Mouse (Mus musculus) heart, adult 2 months (tissue): Measurements from ENCODE around the gene Hgd. TPM values are rescaled to one million over a fixed set of nuclear protein-coding genes. Genes with fewer than 3 reads are reported as not detected.

Source experiments
- DNase-seq, 2 experiments: peaks; one replicate each; pipeline ENCODE4 v3.0.0; 2021
- H3K27ac ChIP-seq: fragments of 200-600 bp; 2 replicates; pipeline ENCODE4 v1.8.1; 2022
- H3K27me3 ChIP-seq: fragments of 200-500 bp; 2 replicates; pipeline ENCODE4 v1.6.1; 2012; ENCODE audit warnings: mild to moderate bottlenecking, low read length, inconsistent platforms, mixed read lengths; ENCODE audit not compliant: control insufficient read depth, insufficient read depth
- H3K36me3 ChIP-seq: fragments of 200-500 bp; 2 replicates; pipeline ENCODE4 v1.6.1; 2012; ENCODE audit warnings: low read length, inconsistent platforms; ENCODE audit not compliant: control insufficient read depth, insufficient read depth
- H3K4me1 ChIP-seq: fragments of 200-500 bp; 2 replicates; pipeline ENCODE4 v1.6.1; 2011; ENCODE audit warnings: low read length; ENCODE audit not compliant: control insufficient read depth, insufficient read depth
- H3K4me3 ChIP-seq: fragments of 200-600 bp; 2 replicates; pipeline ENCODE4 v1.8.1; 2022
- H3K79me2 ChIP-seq: fragments of 200-500 bp; replicated peaks from 2 replicates; pipeline ENCODE4 v1.6.1; 2012; ENCODE audit warnings: mild to moderate bottlenecking, inconsistent platforms, low read length, moderate library complexity, mixed read lengths; ENCODE audit not compliant: control insufficient read depth, insufficient read depth
- H3K9ac ChIP-seq: fragments of 200-500 bp; 2 replicates; pipeline ENCODE4 v1.6.1; 2012; ENCODE audit warnings: low read depth, mild to moderate bottlenecking, control low read depth, inconsistent platforms, low read length, mixed read lengths
- CTCF ChIP-seq: fragments of 200-600 bp; IDR thresholded peaks from 2 replicates; pipeline ENCODE4 v1.8.1; 2022; ENCODE audit warnings: antibody characterized with exemption, mild to moderate bottlenecking, moderate library complexity
- EP300 ChIP-seq: fragments of 200-500 bp; IDR thresholded peaks from 2 replicates; pipeline ENCODE4 v1.6.1; 2011; ENCODE audit warnings: low read depth, low read length, control low read depth; ENCODE audit not compliant: insufficient read depth
- POLR2A ChIP-seq: fragments of 200-500 bp; IDR thresholded peaks from 2 replicates; pipeline ENCODE4 v1.6.1; 2011; ENCODE audit warnings: mild to moderate bottlenecking, low read depth, low read length, control low read depth; ENCODE audit not compliant: insufficient read depth
- WGBS: fragments of 180-500 bp; shearing (Covaris S2); methylation state at CpG from one replicate; pipeline ENCODE4 v1.1.7; 2018; 5-methylcytosine and 5-hydroxymethylcytosine counted together
- intact Hi-C: fragments of 180-260 bp; cut with DNase I; formaldehyde crosslinking; loops from one replicate; pipeline ENCODE4 v1.15.1; 2025
- polyA plus RNA-seq: library from polyadenylated mRNA; depleted of rRNA; stranded (reverse); fragments of >200 nt; gene quantifications from 2 replicates; pipeline ENCODE4 v1.2.3, GENCODE M21; 2012
- total RNA-seq, 2 experiments: library from RNA; stranded (reverse); gene quantifications; 2 replicates each; pipeline ENCODE4 v1.2.3; 2021

The Hgd gene
- total and polyA plus RNA-seq, 3 experiments = 0.08 TPM; not detected in 2

DNA sequence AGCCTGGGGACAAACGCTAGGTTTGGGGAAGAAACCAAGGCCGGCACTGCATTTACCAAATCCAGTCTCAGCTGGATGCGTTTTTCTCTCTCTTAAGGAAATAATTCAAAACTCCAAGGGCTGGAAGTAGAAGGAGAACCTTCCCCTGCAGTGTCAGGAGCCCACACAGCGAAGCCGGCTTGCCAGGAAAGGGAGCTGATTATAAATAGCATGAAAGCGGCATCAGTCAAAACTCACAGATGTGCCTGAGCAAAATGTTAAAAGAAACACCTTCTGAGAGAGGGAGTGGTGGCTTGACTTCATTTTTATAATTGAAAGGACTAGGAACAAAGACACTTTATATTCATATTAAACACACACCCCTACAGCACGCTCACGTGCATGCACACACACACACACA, 30.4 kb downstream of the Hgd start:
- intact Hi-C loops = no loop called here
- Histone ChIP-seq H3K9ac (no peak overlapping the region), H3K4me1 (no peaks in the 10 kb centered on the region), H3K79me2 (no peaks in the 10 kb centered on the region), H3K4me3 (no peak overlapping the region), H3K36me3 (no peaks in the 10 kb centered on the region), H3K27me3 (no peaks in the 10 kb centered on the region), H3K27ac (no peak overlapping the region)
- no peak for DNase-seq
- TF ChIP-seq POLR2A (no peak), EP300 (no peak), CTCF (no peak)
- 75% methylated on average over 8 of the region's 8 CpGs for WGBS

DNA sequence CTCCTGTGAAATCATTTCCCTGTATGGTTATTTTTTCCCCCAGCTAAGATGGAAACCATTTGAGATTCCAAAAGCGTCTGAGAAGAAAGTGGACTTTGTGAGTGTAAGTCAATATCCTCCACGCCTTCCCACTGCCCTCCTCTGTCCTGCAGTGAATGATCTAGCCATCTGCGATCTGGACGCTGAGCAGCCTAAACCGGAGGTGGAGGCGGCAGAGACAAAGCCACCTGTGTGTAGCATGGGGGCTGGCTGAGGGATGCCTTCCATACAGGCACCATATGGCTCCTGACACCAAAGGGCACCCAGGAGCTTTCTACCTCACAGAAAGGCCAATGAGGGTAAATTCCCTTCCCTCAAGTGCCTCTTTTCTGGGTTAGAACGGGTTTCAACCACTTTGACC, 31.1 kb downstream of the Hgd start:
- Histone ChIP-seq H3K4me1 (no peaks in the 10 kb centered on the region), H3K9ac (no peak overlapping the region), H3K27ac (no peak overlapping the region), H3K27me3 (no peaks in the 10 kb centered on the region), H3K36me3 (no peaks in the 10 kb centered on the region), H3K79me2 (no peaks in the 10 kb centered on the region), H3K4me3 (no peak overlapping the region)
- intact Hi-C loops = no loop called here
- WGBS = 87% methylated on average over 7 of the region's 7 CpGs
- no peak for DNase-seq
- TF ChIP-seq EP300 = no peak

DNA sequence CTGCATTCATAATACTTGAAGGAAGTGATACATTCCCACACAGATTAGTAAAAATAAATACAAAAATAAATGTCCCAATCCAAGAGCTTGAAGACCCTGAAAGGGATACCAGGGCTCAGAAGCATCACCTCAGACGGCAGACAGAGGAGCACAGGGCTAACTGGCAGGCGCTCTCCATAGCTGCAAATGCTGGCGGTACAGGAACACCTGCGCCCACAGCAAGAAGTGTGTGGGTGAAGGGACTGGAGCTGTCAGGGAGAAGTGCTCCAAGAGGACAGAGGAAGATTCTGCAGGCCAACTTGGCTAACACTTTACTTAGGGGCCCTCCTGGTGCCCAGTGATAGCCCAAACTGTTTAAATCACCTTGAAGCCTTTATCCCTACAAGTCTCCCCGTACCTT, 32.1 kb downstream of the Hgd start:
- intact Hi-C loops = no loop called here
- DNase-seq = no peak
- TF ChIP-seq POLR2A (no peak), EP300 (no peak), CTCF (no peak)
- Histone ChIP-seq H3K4me1 (no peaks in the 10 kb centered on the region), H3K9ac (no peak overlapping the region), H3K27me3 (no peaks in the 10 kb centered on the region), H3K79me2 (no peaks in the 10 kb centered on the region), H3K36me3 (no peaks in the 10 kb centered on the region), H3K27ac (no peak overlapping the region), H3K4me3 (no peak overlapping the region)
- 94% methylated on average over 5 of the region's 5 CpGs for WGBS

DNA sequence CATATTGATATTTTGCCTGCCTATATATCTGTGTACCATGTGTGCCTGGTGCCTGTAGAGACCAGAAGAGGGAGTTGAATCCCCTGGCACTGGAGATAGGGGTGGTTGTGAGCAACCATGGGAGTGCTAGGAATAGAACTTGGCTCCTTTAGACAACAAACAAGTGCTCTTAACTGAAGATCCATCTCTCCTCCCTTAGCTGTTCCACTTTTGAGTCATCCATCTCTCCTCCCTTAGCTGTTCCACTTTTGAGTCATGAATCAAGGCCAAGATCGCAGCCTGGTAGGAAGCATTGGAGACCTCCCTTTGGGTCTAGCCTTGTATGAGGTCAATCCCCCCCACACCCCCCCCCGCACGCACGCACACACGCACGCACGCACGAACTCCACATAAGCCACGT, 34.6 kb downstream of the Hgd start:
- Histone ChIP-seq H3K4me3 (no peak overlapping the region), H3K27me3 (no peaks in the 10 kb centered on the region), H3K79me2 (no peaks in the 10 kb centered on the region), H3K4me1 (peaks cover 2% of the 10 kb centered on the region; the same call in 1 of the 2 replicates), H3K9ac (no peak overlapping the region), H3K36me3 (no peaks in the 10 kb centered on the region), H3K27ac (no peak overlapping the region)
- TF ChIP-seq POLR2A = no peak
- TF ChIP-seq CTCF = no peak
- no peak for TF ChIP-seq EP300
- intact Hi-C loops = no loop called here
- DNase-seq = no peak
- 90% methylated on average over 9 of the region's 9 CpGs for WGBS

DNA sequence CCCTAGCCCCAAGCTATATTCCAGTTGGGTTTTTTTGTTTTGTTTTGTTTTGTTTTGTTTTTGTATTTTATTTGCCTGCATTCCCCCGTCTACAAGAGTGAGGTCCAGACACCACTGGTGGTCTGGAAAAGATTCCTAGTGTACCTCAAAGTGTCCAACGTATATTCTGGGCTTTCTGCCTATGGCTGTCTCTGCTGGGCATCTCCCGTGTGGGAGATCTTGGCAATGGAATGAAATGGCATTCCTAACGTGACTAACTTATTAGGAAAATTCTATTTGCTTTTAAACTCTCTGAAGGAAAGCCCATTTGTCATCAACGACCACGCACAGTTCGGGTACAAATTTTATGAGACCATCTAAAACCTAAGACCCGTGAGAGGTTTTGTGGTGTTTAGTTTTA, 35.5 kb downstream of the Hgd start:
- Histone ChIP-seq H3K36me3 (no peaks in the 10 kb centered on the region), H3K27me3 (no peaks in the 10 kb centered on the region), H3K4me1 (peaks cover 2% of the 10 kb centered on the region; the same call in 1 of the 2 replicates), H3K27ac (no peak overlapping the region), H3K79me2 (no peaks in the 10 kb centered on the region), H3K9ac (no peak overlapping the region), H3K4me3 (no peak overlapping the region)
- 71% methylated on average over 8 of the region's 8 CpGs for WGBS
- intact Hi-C loops = no loop called here
- no peak for TF ChIP-seq EP300
- no peak for TF ChIP-seq CTCF
- no peak for TF ChIP-seq POLR2A
- DNase-seq = no peak

DNA sequence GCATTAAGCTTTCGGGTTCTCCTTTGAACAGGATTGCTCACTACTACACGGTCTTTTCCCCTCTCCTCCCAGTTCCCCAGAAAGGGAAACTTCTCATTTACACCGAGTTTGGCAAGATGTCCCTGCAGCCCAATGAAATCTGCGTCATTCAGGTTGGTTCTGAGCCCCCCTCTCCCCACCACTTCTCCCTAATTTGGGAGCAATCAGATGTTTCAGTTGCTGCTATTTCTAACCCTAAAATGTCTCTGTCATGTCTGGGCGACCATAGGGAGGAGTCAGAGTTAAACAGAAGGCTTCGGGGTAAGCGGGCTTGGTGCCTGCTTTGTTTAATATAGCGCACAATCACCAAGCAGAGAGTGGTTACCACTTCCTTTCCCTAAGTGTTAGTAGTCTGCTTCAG, 36.2 kb downstream of the Hgd start:
- Histone ChIP-seq H3K36me3 (no peaks in the 10 kb centered on the region), H3K4me1 (peaks cover 2% of the 10 kb centered on the region; the same call in 1 of the 2 replicates), H3K79me2 (no peaks in the 10 kb centered on the region), H3K9ac (no peak overlapping the region), H3K27ac (no peak overlapping the region), H3K27me3 (no peaks in the 10 kb centered on the region), H3K4me3 (no peak overlapping the region)
- TF ChIP-seq EP300 (no peak), CTCF (no peak), POLR2A (no peak)
- intact Hi-C loops = no loop called here
- WGBS = 79% methylated on average over 8 of the region's 8 CpGs
- DNase-seq = no peak
